Mouse (Mus musculus) midbrain, embryonic 10.5 days (tissue): ENCODE data around the gene Med22. TPM values are rescaled to one million over a fixed set of nuclear protein-coding genes. Genes with fewer than 3 reads are reported as not detected.
A peak's percentile ranks its signal among the peaks of the same experiment; 100 is the strongest.

Source experiments
- DNase-seq: peaks from one replicate; pipeline ENCODE4 v3.0.0-alpha.2; 2017; ENCODE audit warnings: low spot score
- H3K27ac ChIP-seq: fragments of 300-500 bp; sonication (generic); replicated peaks from 2 replicates; pipeline ENCODE4 v1.5.1; 2016; ENCODE audit warnings: mild to moderate bottlenecking
- H3K27me3 ChIP-seq: fragments of 300-500 bp; sonication (generic); 2 replicates; pipeline ENCODE4 v1.6.1; 2016; ENCODE audit warnings: low read depth, mild to moderate bottlenecking; ENCODE audit not compliant: poor library complexity, severe bottlenecking
- H3K36me3 ChIP-seq: fragments of 300-500 bp; sonication (generic); 2 replicates; pipeline ENCODE4 v1.6.1; 2016; ENCODE audit warnings: mild to moderate bottlenecking, moderate library complexity
- H3K4me1 ChIP-seq: fragments of 300-500 bp; sonication (generic); 2 replicates; pipeline ENCODE4 v1.6.1; 2016
- H3K4me3 ChIP-seq: fragments of 300-500 bp; sonication (generic); 2 replicates; pipeline ENCODE4 v1.5.1; 2016; ENCODE audit warnings: mild to moderate bottlenecking, moderate library complexity
- H3K9me3 ChIP-seq: fragments of 300-500 bp; sonication (generic); replicated peaks from 2 replicates; pipeline ENCODE4 v1.6.1; 2016; ENCODE audit warnings: mild to moderate bottlenecking
- WGBS: fragments of 180-500 bp; shearing (Covaris S2); methylation state at CpG from one replicate; pipeline ENCODE4 v1.1.7; 2016; 5-methylcytosine and 5-hydroxymethylcytosine counted together
- polyA plus RNA-seq: library from polyadenylated mRNA; unstranded; fragments of >200 nt; fragmentation: Nextera tagmentation; extraction: Ambion mirVana; gene quantifications from 2 replicates; pipeline ENCODE4 v1.2.1, GENCODE M21; 2016

Gene Med22
- polyA plus RNA-seq, result 122 and 137 TPM in 2 replicates

- no peaks in the 10 kb centered on the region for H3K9me3 ChIP-seq
- peak within 1 kb of the TSS; percentile 98 for H3K27ac ChIP-seq
- peaks cover 76% of the 10 kb centered on the region for H3K36me3 ChIP-seq
- WGBS, result under 1% methylated on average over 74 of the region's 74 CpGs
- peaks cover 47% of the 10 kb centered on the region for H3K4me1 ChIP-seq
- no peaks in the 10 kb centered on the region for H3K27me3 ChIP-seq
- DNase-seq, result peak; percentile 98
- peak within 1 kb of the TSS; percentile 93 for H3K4me3 ChIP-seq
Measured at GRCm38 (mm10) chr2:26910124-26910993, at the start of gene Med22, which contains the start of gene Rpl7a. Med22 (minus strand) TSS chr2:26910677. Rpl7a (plus strand) TSS chr2:26910764.

- 89% methylated on average over 2 of the region's 2 CpGs for WGBS
- peaks cover 8% of the 10 kb centered on the region; the same call in 1 of the 2 replicates for H3K4me1 ChIP-seq
- H3K36me3 ChIP-seq, result peaks cover 97% of the 10 kb centered on the region
- no peak overlapping the region for H3K4me3 ChIP-seq
- H3K9me3 ChIP-seq, result no peaks in the 10 kb centered on the region
- H3K27me3 ChIP-seq, result no peaks in the 10 kb centered on the region
- DNase-seq, result no peak
- H3K27ac ChIP-seq, result no peak overlapping the region
Measured at GRCm38 (mm10) chr2:26957488-26957859, 47.0 kb upstream of the Med22 start.

DNA sequence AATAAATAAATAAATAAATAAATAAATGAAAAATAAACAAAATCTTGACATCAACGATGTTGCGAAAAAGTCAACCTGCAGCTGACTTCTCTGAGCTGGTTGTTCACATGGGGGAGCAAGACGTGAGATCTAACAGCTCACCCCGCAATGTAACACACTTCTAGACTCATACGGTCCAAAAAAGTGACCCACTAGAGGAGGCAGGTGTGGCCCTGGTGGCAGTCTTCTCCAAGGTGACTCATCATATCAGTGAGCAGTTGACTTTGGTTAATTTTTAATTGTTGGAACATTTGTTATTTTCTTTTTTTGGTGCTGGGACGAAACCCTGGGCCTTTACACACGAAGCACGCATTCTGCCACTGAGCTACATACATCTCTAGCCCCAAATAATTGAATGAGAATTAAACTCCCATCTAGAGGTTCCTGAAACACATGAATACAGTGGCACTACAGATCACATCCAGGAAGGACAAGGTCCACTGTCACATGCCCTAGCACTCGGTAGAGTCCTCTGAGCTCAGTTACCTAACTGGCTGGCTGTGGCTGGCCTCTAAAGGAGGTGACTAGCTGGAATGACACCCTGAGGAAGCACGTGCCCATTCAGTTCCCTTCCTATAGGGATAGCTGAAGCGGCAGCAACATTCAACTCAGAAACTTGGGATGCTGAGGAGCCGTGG, 46.5 kb upstream of the Med22 start:
- Histone ChIP-seq H3K4me3 (no peak overlapping the region), H3K36me3 (peaks cover 97% of the 10 kb centered on the region), H3K27ac (no peak overlapping the region), H3K27me3 (no peaks in the 10 kb centered on the region), H3K4me1 (peaks cover 3% of the 10 kb centered on the region; the same call in 1 of the 2 replicates), H3K9me3 (no peaks in the 10 kb centered on the region)
- 95% methylated on average over 12 of the region's 12 CpGs for WGBS
- no peak for DNase-seq

- no peak for DNase-seq
- WGBS, result 98% methylated on average over 2 of the region's 2 CpGs
- no peaks in the 10 kb centered on the region for H3K27me3 ChIP-seq
- H3K4me1 ChIP-seq, result no peaks in the 10 kb centered on the region
- no peak overlapping the region for H3K27ac ChIP-seq
- no peak overlapping the region for H3K4me3 ChIP-seq
- H3K9me3 ChIP-seq, result no peaks in the 10 kb centered on the region
- peaks cover 97% of the 10 kb centered on the region for H3K36me3 ChIP-seq
Measured at GRCm38 (mm10) chr2:26954735-26955395, 44.4 kb upstream of the Med22 start.

GRCm38 (mm10) chr2:26952866-26953265, 42.4 kb upstream of the Med22 start:
- no peaks in the 10 kb centered on the region for H3K4me1 ChIP-seq
- 91% methylated on average over 8 of the region's 8 CpGs for WGBS
- no peak overlapping the region for H3K27ac ChIP-seq
- H3K27me3 ChIP-seq, result no peaks in the 10 kb centered on the region
- no peak for DNase-seq
- H3K4me3 ChIP-seq, result no peak overlapping the region
- peaks cover 92% of the 10 kb centered on the region for H3K36me3 ChIP-seq
- no peaks in the 10 kb centered on the region for H3K9me3 ChIP-seq

- Histone ChIP-seq H3K36me3 (peaks cover 85% of the 10 kb centered on the region), H3K27me3 (no peaks in the 10 kb centered on the region), H3K4me1 (no peaks in the 10 kb centered on the region), H3K9me3 (no peaks in the 10 kb centered on the region), H3K27ac (no peak overlapping the region), H3K4me3 (no peak overlapping the region)
- DNase-seq, result no peak
- WGBS, result 93% methylated on average over 4 of the region's 4 CpGs
Measured at GRCm38 (mm10) chr2:26952193-26952592, 41.7 kb upstream of the Med22 start.

DNA sequence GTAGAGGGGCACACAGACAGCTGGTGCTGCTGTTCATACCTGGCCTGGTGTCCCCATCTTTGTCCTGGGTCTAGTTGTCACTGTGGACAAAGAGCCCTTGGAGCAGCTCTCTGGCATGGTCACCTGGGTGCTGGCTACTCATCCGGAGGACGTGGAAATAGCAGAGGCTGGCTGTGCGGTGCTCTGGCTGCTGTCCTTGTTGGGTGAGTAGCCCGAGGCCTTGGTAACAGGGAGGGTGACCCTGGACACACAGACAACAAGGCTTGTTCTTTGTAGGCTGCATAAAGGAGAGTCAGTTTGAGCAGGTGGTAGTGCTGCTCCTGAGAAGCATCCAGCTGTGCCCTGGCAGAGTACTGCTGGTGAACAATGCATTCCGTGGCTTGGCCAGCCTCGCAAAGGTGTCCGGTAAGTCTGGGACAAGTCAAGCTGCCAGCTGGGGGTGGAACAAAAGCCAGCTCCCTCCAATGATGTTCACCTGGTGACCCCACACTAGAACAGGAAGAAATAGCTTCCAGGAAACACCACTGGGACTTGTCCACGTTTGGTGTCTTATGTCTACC, 40.9 kb upstream of the Med22 start:
- Histone ChIP-seq H3K36me3 (peaks cover 80% of the 10 kb centered on the region), H3K27me3 (no peaks in the 10 kb centered on the region), H3K9me3 (no peaks in the 10 kb centered on the region), H3K4me1 (no peaks in the 10 kb centered on the region), H3K27ac (no peak overlapping the region), H3K4me3 (no peak overlapping the region)
- 88% methylated on average over 8 of the region's 8 CpGs for WGBS
- DNase-seq, result no peak

DNA sequence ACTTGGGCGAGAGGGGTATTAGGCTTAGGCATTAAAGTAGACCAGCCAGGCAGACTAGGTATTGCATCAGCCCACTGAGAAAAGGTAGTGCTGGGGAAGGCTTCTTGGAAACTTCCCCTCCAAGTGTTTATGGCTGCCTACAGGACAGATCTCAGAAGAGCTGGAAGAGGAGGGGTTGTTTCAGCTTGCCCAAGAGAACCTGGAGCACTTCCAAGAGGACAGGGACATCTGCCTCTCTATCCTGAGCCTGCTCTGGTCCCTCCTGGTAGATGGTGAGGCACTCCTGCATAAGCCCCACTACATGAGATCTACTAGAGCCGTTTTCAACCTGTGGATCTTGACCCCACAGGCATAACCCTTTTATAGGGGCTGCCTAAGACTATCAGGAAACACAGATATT, 39.9 kb upstream of the Med22 start:
- DNase-seq, result no peak
- Histone ChIP-seq H3K27ac (no peak overlapping the region), H3K36me3 (peaks cover 70% of the 10 kb centered on the region), H3K27me3 (no peaks in the 10 kb centered on the region), H3K4me3 (no peak overlapping the region), H3K4me1 (no peaks in the 10 kb centered on the region), H3K9me3 (no peaks in the 10 kb centered on the region)
- 85% methylated on average over 2 of the region's 2 CpGs for WGBS

GRCm38 (mm10) chr2:26943253-26943652, 32.8 kb upstream of the Med22 start:
- no peaks in the 10 kb centered on the region for H3K9me3 ChIP-seq
- no peaks in the 10 kb centered on the region for H3K4me1 ChIP-seq
- H3K4me3 ChIP-seq, result no peak overlapping the region
- no peak for DNase-seq
- H3K27me3 ChIP-seq, result no peaks in the 10 kb centered on the region
- 0 out of 2 replicates have a peak, but pooled peaks cover 2% of the 10 kb centered on the region for H3K36me3 ChIP-seq
- 86% methylated on average over 3 of the region's 3 CpGs for WGBS
- no peak overlapping the region for H3K27ac ChIP-seq

- no peak for DNase-seq
- Histone ChIP-seq H3K4me3 (no peak overlapping the region), H3K9me3 (no peaks in the 10 kb centered on the region), H3K4me1 (no peaks in the 10 kb centered on the region), H3K27me3 (no peaks in the 10 kb centered on the region), H3K36me3 (no peaks in the 10 kb centered on the region), H3K27ac (no peak overlapping the region)
- WGBS, result 52% methylated on average over 5 of the region's 5 CpGs
Measured at GRCm38 (mm10) chr2:26941539-26941938, 31.1 kb upstream of the Med22 start.

- no peak overlapping the region for H3K27ac ChIP-seq
- DNase-seq, result no peak
- peaks cover 21% of the 10 kb centered on the region for H3K4me1 ChIP-seq
- H3K4me3 ChIP-seq, result no peak overlapping the region
- H3K27me3 ChIP-seq, result no peaks in the 10 kb centered on the region
- no peaks in the 10 kb centered on the region for H3K9me3 ChIP-seq
- H3K36me3 ChIP-seq, result peaks cover 2% of the 10 kb centered on the region
- 84% methylated on average over 1 of the region's 1 CpGs for WGBS
Measured at GRCm38 (mm10) chr2:26936425-26936824, 25.9 kb upstream of the Med22 start.

DNA sequence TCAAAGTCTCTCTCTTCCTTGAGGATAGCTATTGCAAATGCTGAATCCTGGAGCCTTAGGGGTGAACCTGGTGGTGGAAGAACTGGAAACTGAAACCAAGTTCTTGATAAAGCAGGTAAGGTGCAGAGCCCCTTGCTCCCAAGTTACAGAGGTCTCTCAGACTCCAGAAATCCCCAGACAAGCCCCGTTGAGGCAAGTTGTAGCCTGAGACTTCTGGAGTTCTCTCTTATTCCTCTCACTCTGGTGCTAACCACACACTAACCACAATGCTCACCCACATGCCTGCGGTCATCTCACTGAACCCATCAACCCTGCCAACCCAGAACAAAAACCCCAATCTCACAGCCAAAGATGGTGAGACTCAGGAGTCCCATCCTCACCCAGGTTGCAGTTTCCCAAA, 24.8 kb upstream of the Med22 start:
- no peak overlapping the region for H3K27ac ChIP-seq
- 91% methylated on average over 2 of the region's 2 CpGs for WGBS
- H3K4me3 ChIP-seq, result no peak overlapping the region
- peaks cover 13% of the 10 kb centered on the region for H3K36me3 ChIP-seq
- H3K9me3 ChIP-seq, result no peaks in the 10 kb centered on the region
- H3K27me3 ChIP-seq, result no peaks in the 10 kb centered on the region
- no peak for DNase-seq
- H3K4me1 ChIP-seq, result peaks cover 32% of the 10 kb centered on the region
